Mouse (Mus musculus) ES-E14 (cell line): Measurements from ENCODE around the gene Esrrg.

Experiments used
- HCFC1 ChIP-seq: IDR thresholded peaks from 2 replicates; pipeline ENCODE4 v1.6.1; 2012; ENCODE audit warnings: low read length, inconsistent platforms, borderline replicate concordance; ENCODE audit not compliant: insufficient read depth
- MAFK ChIP-seq: IDR thresholded peaks from 2 replicates; pipeline ENCODE4 v1.6.1; 2014; ENCODE audit warnings: mild to moderate bottlenecking, low read depth, low read length, inconsistent platforms; ENCODE audit not compliant: insufficient read depth
- ZNF384 ChIP-seq: IDR thresholded peaks from 2 replicates; pipeline ENCODE4 v1.6.1; 2012; ENCODE audit warnings: low read depth, low read length, inconsistent platforms

DNA sequence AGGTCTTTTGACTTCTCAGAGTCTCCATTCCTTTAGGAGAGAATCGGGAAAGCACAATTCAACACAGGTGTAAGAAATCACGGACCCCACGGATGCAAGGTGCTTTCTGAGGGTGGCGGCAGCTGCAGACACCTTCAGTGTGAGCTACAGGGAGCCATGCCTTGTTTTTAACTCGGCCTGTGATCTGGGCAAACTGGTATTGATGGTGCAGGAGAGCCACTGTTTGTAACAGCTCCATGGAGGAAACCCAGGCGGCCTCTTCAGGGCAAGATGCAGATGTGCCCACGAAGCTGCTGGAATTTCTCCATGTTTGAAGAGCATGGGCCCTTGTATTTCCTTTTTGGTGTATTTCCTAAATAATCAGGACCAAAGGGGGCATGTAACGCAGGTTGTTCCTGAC, 263.6 kb downstream of the Esrrg start:
- no peak for TF ChIP-seq ZNF384
- TF ChIP-seq HCFC1 = no peak
- TF ChIP-seq MAFK = no peak
